Mouse (Mus musculus) kidney, embryonic 16.5 days (tissue): ENCODE results near the gene Cavin1. TPM values are rescaled to one million over a fixed set of nuclear protein-coding genes. Genes with fewer than 3 reads are reported as not detected.

ENCODE experiments used
- ATAC-seq: fragments of 200-750 bp; cut with Nextera tagmentation; 2 replicates; pipeline ENCODE4 v1.8.0; 2017; ENCODE audit warnings: moderate TSS enrichment; ENCODE audit not compliant: low FRiP score, low TSS enrichment
- H3K27ac ChIP-seq: fragments of 300-500 bp; sonication (generic); 2 replicates; pipeline ENCODE4 v1.5.1; 2014; ENCODE audit warnings: low read length
- H3K27me3 ChIP-seq: fragments of 300-500 bp; sonication (generic); 2 replicates; pipeline ENCODE4 v1.6.1; 2014; ENCODE audit warnings: low read length, control low read depth, mixed read lengths; ENCODE audit not compliant: insufficient read depth
- H3K36me3 ChIP-seq: fragments of 300-500 bp; sonication (generic); 2 replicates; pipeline ENCODE4 v1.6.1; 2014; ENCODE audit warnings: low read length, control low read depth, mixed read lengths; ENCODE audit not compliant: insufficient read depth
- H3K4me1 ChIP-seq: fragments of 300-500 bp; sonication (generic); 2 replicates; pipeline ENCODE4 v1.6.1; 2014; ENCODE audit warnings: low read length, control low read depth, mixed read lengths; ENCODE audit not compliant: insufficient read depth
- H3K4me2 ChIP-seq: fragments of 300-500 bp; sonication (generic); replicated peaks from 2 replicates; pipeline ENCODE4 v1.6.1; 2014; ENCODE audit warnings: low read depth, low read length
- H3K4me3 ChIP-seq: fragments of 300-500 bp; sonication (generic); 2 replicates; pipeline ENCODE4 v1.5.1; 2014; ENCODE audit warnings: mild to moderate bottlenecking, low read length
- H3K9ac ChIP-seq: fragments of 300-500 bp; sonication (generic); replicated peaks from 2 replicates; pipeline ENCODE4 v1.6.1; 2014; ENCODE audit warnings: low read length
- H3K9me3 ChIP-seq: fragments of 300-500 bp; sonication (generic); 2 replicates; pipeline ENCODE4 v1.6.1; 2016; ENCODE audit warnings: low read length, control low read depth
- WGBS: fragments of 180-500 bp; shearing (Covaris S2); extraction: QIAGEN DNeasy Blood & Tissue Kit; methylation state at CpG from one replicate; pipeline ENCODE4 v1.1.7; 2014; 5-methylcytosine and 5-hydroxymethylcytosine counted together
- polyA plus RNA-seq: library from polyadenylated mRNA; unstranded; fragments of >200 nt; fragmentation: Nextera tagmentation; extraction: Ambion mirVana; gene quantifications from 2 replicates; pipeline ENCODE4 v1.2.1, GENCODE M21; 2015

Gene Cavin1
- polyA plus RNA-seq, 1 experiment from 2014 or later = 161 TPM

DNA sequence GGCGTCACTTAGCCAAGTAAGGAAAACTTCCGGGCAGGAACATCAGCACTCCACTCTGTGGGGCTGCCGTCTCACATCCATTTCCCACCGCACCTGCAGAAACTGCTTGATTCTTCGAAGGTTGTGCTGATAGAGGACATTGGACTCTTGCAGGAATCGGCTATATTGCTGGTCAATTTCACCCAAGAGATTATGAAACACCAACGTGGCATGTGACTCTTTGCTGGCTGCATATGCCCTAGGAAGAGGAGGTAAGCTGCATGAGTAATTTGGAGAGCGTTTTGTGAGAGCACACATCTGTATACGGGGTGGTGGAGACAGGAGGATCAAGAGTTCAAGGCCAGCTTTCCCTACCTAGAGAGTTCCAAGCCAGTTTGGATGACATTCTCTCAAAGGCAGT, 62.1 kb downstream of the Cavin1 start:
- 75% methylated on average over 9 of the region's 9 CpGs for WGBS

DNA sequence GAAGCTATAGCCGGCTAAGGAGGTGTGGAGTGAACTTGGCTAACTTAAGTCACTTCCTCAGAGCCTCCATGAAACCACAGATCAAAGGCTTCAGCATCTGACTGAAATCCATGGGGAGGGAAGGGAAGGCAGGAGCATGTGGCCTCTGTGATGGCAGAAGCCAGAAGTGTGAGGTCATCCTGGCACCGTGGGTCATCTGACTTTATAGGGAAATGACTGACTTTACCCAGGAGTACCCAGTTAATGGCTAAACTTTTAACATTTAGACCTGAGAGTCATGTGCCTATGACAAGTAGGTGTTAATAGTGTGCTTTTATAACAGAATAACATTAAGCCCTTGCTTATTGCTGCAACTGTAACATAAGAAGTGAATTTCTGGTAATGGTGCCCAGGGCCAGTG, 62.6 kb downstream of the Cavin1 start:
- H3K27me3 ChIP-seq = no peaks in the 10 kb centered on the region
- no peak for ATAC-seq
- 46% methylated on average over 2 of the region's 2 CpGs for WGBS

More for the DNA sequence above, 62.1 kb downstream of the Cavin1 start:
- H3K4me2 ChIP-seq = no peak overlapping the region
- ATAC-seq = no peak
- H3K27me3 ChIP-seq = no peaks in the 10 kb centered on the region
- peaks cover 21% of the 10 kb centered on the region for H3K36me3 ChIP-seq
- no peak overlapping the region for H3K4me3 ChIP-seq
- no peak overlapping the region for H3K9ac ChIP-seq
- H3K4me1 ChIP-seq = no peaks in the 10 kb centered on the region
- no peak overlapping the region for H3K27ac ChIP-seq
- H3K9me3 ChIP-seq = no peaks in the 10 kb centered on the region

DNA sequence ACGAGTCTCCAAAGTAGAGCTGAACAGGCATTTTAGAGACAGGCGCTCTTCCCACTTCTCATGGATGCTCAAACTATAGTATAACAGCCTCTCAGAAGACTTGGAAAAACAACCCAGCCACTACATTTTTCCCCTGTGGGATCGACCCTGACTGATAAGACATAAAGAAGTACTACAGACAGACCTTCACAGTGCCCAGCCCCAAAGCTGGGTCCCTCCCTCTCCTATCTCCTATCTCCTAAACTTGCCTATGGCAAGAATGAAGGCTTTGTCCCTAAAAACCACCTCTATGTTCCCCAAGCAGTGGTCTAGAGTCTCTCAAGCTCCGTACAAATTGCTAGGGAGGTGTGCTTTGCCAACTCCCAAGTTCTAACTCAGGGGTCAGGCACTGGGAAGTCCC, 63.8 kb downstream of the Cavin1 start:
- Histone ChIP-seq H3K27me3 (no peaks in the 10 kb centered on the region), H3K4me2 (no peak overlapping the region), H3K9ac (no peak overlapping the region), H3K9me3 (no peaks in the 10 kb centered on the region), H3K36me3 (peaks cover 32% of the 10 kb centered on the region), H3K4me3 (no peak overlapping the region), H3K4me1 (no peaks in the 10 kb centered on the region), H3K27ac (no peak overlapping the region)
- ATAC-seq = no peak
- WGBS = 86% methylated on average over 4 of the region's 4 CpGs

More for the DNA sequence above, 62.6 kb downstream of the Cavin1 start:
- no peaks in the 10 kb centered on the region for H3K9me3 ChIP-seq
- H3K36me3 ChIP-seq = peaks cover 26% of the 10 kb centered on the region
- no peaks in the 10 kb centered on the region for H3K4me1 ChIP-seq
- no peak overlapping the region for H3K9ac ChIP-seq
- H3K27ac ChIP-seq = no peak overlapping the region
- H3K4me2 ChIP-seq = no peak overlapping the region
- H3K4me3 ChIP-seq = no peak overlapping the region

Other genes with a start within 250 kb of the Cavin1 start
- 41.9 and 47.1 TPM in 2 replicates for gene Rab5c, start 232.7 kb downstream of the Cavin1 start, polyA plus RNA-seq
- not detected in 2 replicates for gene Kcnh4, start 210.9 kb downstream of the Cavin1 start, polyA plus RNA-seq
- not detected in 2 replicates for gene Hcrt, start 208.0 kb downstream of the Cavin1 start, polyA plus RNA-seq
- 8.4 and 8.9 TPM in 2 replicates for gene Ghdc, start 199.9 kb downstream of the Cavin1 start, polyA plus RNA-seq
- 18.7 and 22.5 TPM in 2 replicates for gene Stat5b, start 120.2 kb downstream of the Cavin1 start, polyA plus RNA-seq
- gene Stat5a, start 111.5 kb downstream of the Cavin1 start, polyA plus RNA-seq = 3.7 and 4.5 TPM in 2 replicates
- gene Stat3, start 31.3 kb downstream of the Cavin1 start, polyA plus RNA-seq = 47.9 and 54.4 TPM in 2 replicates
- gene Atp6v0a1, start 38.6 kb upstream of the Cavin1 start, polyA plus RNA-seq = 42.2 and 45.3 TPM in 2 replicates
- gene Naglu, start 99.1 kb upstream of the Cavin1 start, polyA plus RNA-seq = 18.6 and 23.0 TPM in 2 replicates
- 0.77 TPM in 1 of 2 replicates, not detected in the other for gene Hsd17b1, start 107.5 kb upstream of the Cavin1 start, polyA plus RNA-seq
- 54.3 and 57.9 TPM in 2 replicates for gene Coasy, start 111.7 kb upstream of the Cavin1 start, polyA plus RNA-seq
- gene Mlx, start 116.4 kb upstream of the Cavin1 start, polyA plus RNA-seq = 51.9 and 58.9 TPM in 2 replicates
- 40.0 and 40.1 TPM in 2 replicates for gene Psmc3ip, start 124.5 kb upstream of the Cavin1 start, polyA plus RNA-seq
- gene Retreg3, start 149.0 kb upstream of the Cavin1 start, polyA plus RNA-seq = 21.9 and 23.2 TPM in 2 replicates
- gene Tubg1, start 149.1 kb upstream of the Cavin1 start, polyA plus RNA-seq = 98.1 and 98.2 TPM in 2 replicates
- 4.2 and 4.5 TPM in 2 replicates for gene Tubg2, start 185.0 kb upstream of the Cavin1 start, polyA plus RNA-seq
- 2.2 TPM in 2 replicates for gene Cntnap1, start 199.6 kb upstream of the Cavin1 start, polyA plus RNA-seq
- gene Plekhh3, start 200.5 kb upstream of the Cavin1 start, polyA plus RNA-seq = 18.7 and 19.2 TPM in 2 replicates
- gene Ccr10, start 204.6 kb upstream of the Cavin1 start, polyA plus RNA-seq = 0.50 and 0.76 TPM in 2 replicates